Mouse (Mus musculus) limb, embryonic 15.5 days (tissue): ENCODE measurements around the gene Sgsm3. TPM values are rescaled to one million over a fixed set of nuclear protein-coding genes. Genes with fewer than 3 reads are reported as not detected.

Experiments used
- ATAC-seq: fragments of 200-750 bp; cut with Nextera tagmentation; 2 replicates; pipeline ENCODE4 v1.8.0; 2017; ENCODE audit warnings: low read depth, moderate TSS enrichment; ENCODE audit not compliant: insufficient number of reproducible peaks, low FRiP score, low TSS enrichment
- H3K27ac ChIP-seq: fragments of 300-500 bp; sonication (generic); 2 replicates; pipeline ENCODE4 v1.5.1; 2015; ENCODE audit warnings: moderate library complexity, mild to moderate bottlenecking, inconsistent platforms
- H3K27me3 ChIP-seq: fragments of 300-500 bp; sonication (generic); 2 replicates; pipeline ENCODE4 v1.6.1; 2015; ENCODE audit warnings: inconsistent platforms
- H3K36me3 ChIP-seq: fragments of 300-500 bp; sonication (generic); 2 replicates; pipeline ENCODE4 v1.6.1; 2015; ENCODE audit warnings: inconsistent platforms
- H3K4me1 ChIP-seq: fragments of 300-500 bp; sonication (generic); 2 replicates; pipeline ENCODE4 v1.6.1; 2015; ENCODE audit warnings: inconsistent platforms
- H3K4me2 ChIP-seq: fragments of 300-500 bp; sonication (generic); 2 replicates; pipeline ENCODE4 v1.6.1; 2015; ENCODE audit warnings: mild to moderate bottlenecking, inconsistent platforms
- H3K4me3 ChIP-seq: fragments of 300-500 bp; sonication (generic); 2 replicates; pipeline ENCODE4 v1.5.1; 2015; ENCODE audit warnings: mild to moderate bottlenecking, inconsistent platforms
- H3K9ac ChIP-seq: fragments of 300-500 bp; sonication (generic); 2 replicates; pipeline ENCODE4 v1.6.1; 2015; ENCODE audit warnings: inconsistent platforms
- H3K9me3 ChIP-seq: fragments of 300-500 bp; sonication (generic); 2 replicates; pipeline ENCODE4 v1.6.1; 2016; ENCODE audit warnings: inconsistent platforms
- WGBS: fragments of 180-500 bp; shearing (Covaris S2); methylation state at CpG from one replicate; pipeline ENCODE4 v1.1.7; 2015; 5-methylcytosine and 5-hydroxymethylcytosine counted together
- polyA plus RNA-seq: library from polyadenylated mRNA; unstranded; fragments of >200 nt; fragmentation: Nextera tagmentation; extraction: Ambion mirVana; gene quantifications from 2 replicates; pipeline ENCODE4 v1.2.1, GENCODE M21; 2015

Gene Sgsm3
- polyA plus RNA-seq, 1 experiment from 2014 or later, result 26.0 TPM

DNA sequence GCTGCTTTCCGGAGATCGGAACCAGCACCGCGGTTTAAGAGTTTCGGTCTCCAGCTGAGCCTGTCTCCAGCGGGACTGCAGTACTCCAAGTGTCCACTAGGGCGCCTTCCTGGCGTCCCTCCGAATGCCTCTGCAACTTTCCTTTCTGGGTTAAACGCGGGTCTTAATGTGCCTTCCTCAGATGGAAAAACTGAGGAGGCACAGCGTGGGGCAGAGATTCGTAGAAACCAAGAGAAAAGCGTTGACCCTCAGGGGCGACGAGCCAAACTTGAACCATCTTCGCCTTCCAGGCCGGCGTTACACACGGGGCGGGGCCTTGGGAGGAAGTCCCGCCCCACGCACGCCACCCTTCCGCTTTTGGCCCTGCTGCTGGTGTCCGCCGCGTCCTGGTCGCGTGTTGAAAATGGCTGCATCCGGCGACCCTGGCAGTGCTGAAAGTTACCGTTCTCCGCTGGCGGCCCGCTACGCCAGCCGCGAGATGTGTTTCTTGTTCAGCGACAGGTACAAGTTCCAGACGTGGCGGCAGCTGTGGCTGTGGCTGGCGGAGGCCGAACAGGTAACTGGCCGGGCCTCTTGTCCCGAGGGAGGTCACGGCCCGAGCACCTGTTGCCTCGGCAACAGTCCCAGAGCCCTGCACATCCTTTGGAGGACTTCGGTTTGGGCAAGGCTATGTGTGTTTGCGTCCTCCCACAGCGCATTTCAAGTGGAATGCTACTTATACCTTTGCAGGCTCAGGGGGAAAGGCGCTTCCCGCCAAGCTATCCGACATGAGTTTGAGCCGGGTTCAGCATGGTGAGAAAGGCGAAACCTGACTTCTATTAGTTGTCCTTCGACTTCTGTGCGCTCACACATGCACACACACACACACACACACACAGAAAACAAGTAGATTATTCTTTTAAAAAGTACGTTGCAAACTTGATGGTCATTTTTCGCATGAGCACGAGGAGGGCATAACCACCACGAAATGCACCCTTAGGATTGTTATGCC, 29.1 kb upstream of the Sgsm3 start, which contains the start of gene Adsl:
Gene Adsl, plus strand, starts transcription at position 346 of the 991 bp plus-strand sequence.
- Histone ChIP-seq H3K9ac (peak within 1 kb of the TSS; percentile 60), H3K4me1 (peaks cover 9% of the 10 kb centered on the region), H3K4me3 (peak within 1 kb of the TSS; percentile 89), H3K27ac (peak within 1 kb of the TSS; percentile 92), H3K27me3 (no peaks in the 10 kb centered on the region), H3K36me3 (peaks cover 15% of the 10 kb centered on the region), H3K9me3 (no peaks in the 10 kb centered on the region), H3K4me2 (peak within 1 kb of the TSS; percentile 74)
- peak; percentile 87 for ATAC-seq
- WGBS, result under 1% methylated on average over 63 of the region's 63 CpGs

DNA sequence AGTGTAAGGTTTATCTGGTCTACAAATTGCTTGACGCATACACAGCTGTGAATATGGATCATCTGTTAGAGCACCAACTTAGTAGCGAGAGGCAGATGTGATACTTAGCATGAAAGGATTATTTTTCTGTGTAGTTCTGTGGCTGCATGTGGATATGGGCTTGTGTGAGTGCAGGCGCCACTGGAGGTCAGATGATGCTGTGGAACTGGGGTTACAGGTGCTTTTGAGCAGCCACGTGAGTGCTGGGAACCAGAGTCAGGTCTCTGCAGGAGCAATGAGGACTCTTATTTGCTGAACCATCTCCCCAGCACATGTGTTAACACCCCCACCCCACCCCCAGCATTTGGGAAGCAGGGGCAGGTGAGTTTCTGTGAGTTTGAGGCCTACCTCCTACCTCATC, 28.1 kb upstream of the Sgsm3 start:
- H3K4me3 ChIP-seq, result peak overlapping the region; percentile 89
- peak overlapping the region; percentile 74 for H3K4me2 ChIP-seq
- H3K9me3 ChIP-seq, result no peaks in the 10 kb centered on the region
- no peaks in the 10 kb centered on the region for H3K27me3 ChIP-seq
- H3K4me1 ChIP-seq, result peaks cover 9% of the 10 kb centered on the region
- WGBS, result 48% methylated on average over 4 of the region's 4 CpGs
- H3K27ac ChIP-seq, result no peak overlapping the region
- H3K9ac ChIP-seq, result 0 out of 2 replicates have a peak overlapping the region, but pooled peaks have one; percentile 11
- H3K36me3 ChIP-seq, result peaks cover 25% of the 10 kb centered on the region
- no peak for ATAC-seq

DNA sequence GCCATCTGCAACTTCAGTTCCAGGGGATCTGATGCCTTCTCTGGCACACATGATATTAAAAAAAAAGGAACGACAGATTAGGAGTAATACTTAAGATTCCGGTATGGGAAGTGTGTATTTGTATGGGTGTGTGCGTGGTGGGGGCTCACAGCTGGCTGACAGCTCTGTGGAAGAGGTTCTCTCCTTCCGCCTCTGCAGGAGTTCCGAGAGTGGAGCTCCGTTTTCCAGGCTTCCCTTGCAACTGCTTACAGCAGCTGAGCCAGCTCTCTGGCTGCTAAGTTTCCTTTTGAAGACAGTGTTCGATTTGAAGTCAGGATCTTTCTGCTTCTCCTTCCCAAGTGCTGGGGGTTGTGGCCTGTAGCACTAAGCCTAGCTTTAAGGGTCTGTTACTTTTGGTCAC, 27.5 kb upstream of the Sgsm3 start:
- Histone ChIP-seq H3K27ac (no peak overlapping the region), H3K9ac (0 out of 2 replicates have a peak overlapping the region, but pooled peaks have one; percentile 11), H3K4me3 (0 out of 2 replicates have a peak overlapping the region, but pooled peaks have one; percentile 89), H3K27me3 (no peaks in the 10 kb centered on the region), H3K4me2 (peak overlapping the region; percentile 74; the same call in 1 of the 2 replicates), H3K36me3 (peaks cover 31% of the 10 kb centered on the region), H3K9me3 (no peaks in the 10 kb centered on the region), H3K4me1 (peaks cover 9% of the 10 kb centered on the region)
- WGBS, result 92% methylated on average over 7 of the region's 7 CpGs
- no peak for ATAC-seq

DNA sequence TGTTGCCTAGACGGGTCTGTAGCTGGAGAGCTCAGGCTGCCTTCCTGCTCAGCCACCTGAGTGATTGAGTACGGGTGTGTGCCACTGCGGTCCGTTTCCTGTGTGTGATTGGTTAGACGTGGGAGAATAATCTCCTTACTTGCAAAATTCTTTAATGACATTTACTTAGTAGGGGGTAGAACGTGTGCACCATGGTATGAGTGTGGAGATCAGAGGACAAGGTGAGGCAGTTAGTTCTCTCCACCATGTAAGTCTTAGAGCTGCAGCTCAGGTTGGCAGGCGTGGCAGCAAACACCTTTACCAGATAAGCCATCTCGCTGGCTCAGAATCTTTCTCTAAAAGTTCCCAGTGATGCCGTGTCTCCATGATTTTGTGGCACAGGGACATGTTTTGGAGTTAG, 23.6 kb upstream of the Sgsm3 start:
- 89% methylated on average over 9 of the region's 9 CpGs for WGBS
- peaks cover 64% of the 10 kb centered on the region for H3K36me3 ChIP-seq
- no peak overlapping the region for H3K4me3 ChIP-seq
- H3K27ac ChIP-seq, result no peak overlapping the region
- no peaks in the 10 kb centered on the region for H3K9me3 ChIP-seq
- H3K4me1 ChIP-seq, result peaks cover 9% of the 10 kb centered on the region
- H3K27me3 ChIP-seq, result no peaks in the 10 kb centered on the region
- no peak overlapping the region for H3K4me2 ChIP-seq
- no peak overlapping the region for H3K9ac ChIP-seq
- ATAC-seq, result no peak

DNA sequence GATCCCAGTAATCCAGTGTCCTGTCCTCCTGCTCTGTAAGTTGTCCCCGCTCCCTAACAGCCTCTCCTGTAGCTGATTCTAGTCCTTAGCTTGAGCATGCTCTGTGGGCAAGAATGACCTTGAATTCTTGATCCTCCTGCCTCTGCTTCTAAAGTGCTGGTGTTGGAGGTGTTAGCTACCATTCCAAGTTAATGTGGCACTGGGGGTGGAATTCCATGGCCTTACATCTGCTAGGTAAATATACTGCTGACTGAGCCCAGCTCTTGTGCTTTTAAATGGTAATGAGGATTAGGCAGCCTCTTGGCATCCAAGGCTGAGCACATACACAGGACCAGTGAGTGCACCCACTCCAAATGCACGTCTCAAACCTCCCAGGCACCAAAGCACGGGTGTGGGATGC, 22.7 kb upstream of the Sgsm3 start:
- H3K4me2 ChIP-seq, result no peak overlapping the region
- no peak for ATAC-seq
- peaks cover 3% of the 10 kb centered on the region for H3K4me1 ChIP-seq
- no peak overlapping the region for H3K9ac ChIP-seq
- no peaks in the 10 kb centered on the region for H3K27me3 ChIP-seq
- H3K27ac ChIP-seq, result no peak overlapping the region
- no peaks in the 10 kb centered on the region for H3K9me3 ChIP-seq
- WGBS, result 87% methylated on average over 3 of the region's 3 CpGs
- H3K4me3 ChIP-seq, result no peak overlapping the region
- peaks cover 72% of the 10 kb centered on the region for H3K36me3 ChIP-seq

DNA sequence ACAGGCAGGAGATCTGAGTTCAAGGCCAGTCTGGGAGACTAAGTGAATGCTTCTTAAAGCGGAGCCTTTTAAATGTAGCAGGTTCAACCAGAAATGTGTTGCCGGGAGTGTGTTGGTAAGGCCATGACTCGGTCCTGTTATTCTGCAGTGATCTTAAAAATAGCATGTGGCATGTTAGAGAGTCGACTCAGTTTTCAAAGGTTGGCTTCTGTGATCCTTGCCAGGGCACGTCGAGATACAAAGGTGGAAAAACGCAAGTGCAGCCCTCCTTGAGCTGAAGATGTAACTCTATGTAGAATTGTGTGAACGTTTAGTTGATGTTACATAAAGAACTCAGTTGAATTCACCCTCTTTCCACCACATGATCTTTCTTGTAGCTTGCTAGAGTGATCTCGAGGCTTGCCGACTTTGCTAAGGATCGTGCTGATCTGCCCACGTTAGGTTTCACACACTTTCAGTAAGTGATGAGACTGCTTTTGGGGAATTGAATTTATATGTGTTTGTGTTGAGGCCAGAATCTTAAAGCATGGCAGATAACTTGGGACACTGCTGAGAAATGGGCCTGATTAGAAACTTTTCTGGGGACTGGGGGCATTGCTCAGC, 21.6 kb upstream of the Sgsm3 start:
- Histone ChIP-seq H3K4me1 (no peaks in the 10 kb centered on the region), H3K4me2 (no peak overlapping the region), H3K4me3 (no peak overlapping the region), H3K27me3 (no peaks in the 10 kb centered on the region), H3K36me3 (peaks cover 83% of the 10 kb centered on the region), H3K9me3 (no peaks in the 10 kb centered on the region), H3K9ac (no peak overlapping the region), H3K27ac (no peak overlapping the region)
- 92% methylated on average over 12 of the region's 12 CpGs for WGBS
- ATAC-seq, result no peak

DNA sequence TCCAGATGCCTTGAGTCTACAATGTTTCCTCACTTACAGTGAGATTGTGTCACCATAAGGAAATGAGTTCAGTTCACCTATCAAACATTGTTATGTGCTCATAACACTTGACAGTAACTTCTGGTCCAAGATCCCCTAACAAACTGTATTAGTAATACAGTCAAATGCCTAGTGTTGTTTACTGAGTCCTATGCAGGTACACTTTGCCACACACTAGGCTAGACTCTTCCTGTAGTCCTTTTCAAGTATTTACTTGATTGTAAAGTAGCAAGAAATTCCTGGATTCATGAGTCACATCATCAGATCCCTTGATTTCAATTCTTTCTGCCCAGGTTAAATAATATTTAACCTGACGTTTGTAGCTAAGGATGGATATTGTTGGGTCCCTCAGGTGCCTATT, 8.2 kb upstream of the Sgsm3 start:
- H3K9me3 ChIP-seq, result no peaks in the 10 kb centered on the region
- ATAC-seq, result no peak
- 94% methylated on average over 1 of the region's 1 CpGs for WGBS
- H3K4me2 ChIP-seq, result no peak overlapping the region
- no peaks in the 10 kb centered on the region for H3K4me1 ChIP-seq
- peaks cover 60% of the 10 kb centered on the region for H3K36me3 ChIP-seq
- H3K27me3 ChIP-seq, result no peaks in the 10 kb centered on the region
- no peak overlapping the region for H3K27ac ChIP-seq
- H3K9ac ChIP-seq, result no peak overlapping the region
- no peak overlapping the region for H3K4me3 ChIP-seq

DNA sequence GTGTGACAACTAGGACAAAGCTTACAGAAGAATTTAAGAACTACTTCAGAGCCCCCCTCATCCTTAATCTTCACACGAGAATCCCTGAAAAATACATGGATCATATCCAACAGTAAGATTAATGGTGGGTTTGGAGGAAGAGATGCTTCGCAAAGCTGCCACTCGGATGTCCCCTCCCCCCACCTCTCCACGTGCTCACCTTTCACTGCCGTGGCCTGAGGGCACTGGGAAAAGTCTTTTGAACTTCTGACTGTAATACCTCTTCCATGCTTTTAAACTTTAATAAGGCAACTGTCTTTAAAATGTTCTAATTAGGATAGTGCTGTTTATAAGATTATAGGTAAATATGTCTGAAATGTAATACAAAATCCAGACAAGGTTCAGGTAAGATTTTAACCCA, 3.3 kb upstream of the Sgsm3 start:
- 18% methylated on average over 5 of the region's 5 CpGs for WGBS
- no peak for ATAC-seq

DNA sequence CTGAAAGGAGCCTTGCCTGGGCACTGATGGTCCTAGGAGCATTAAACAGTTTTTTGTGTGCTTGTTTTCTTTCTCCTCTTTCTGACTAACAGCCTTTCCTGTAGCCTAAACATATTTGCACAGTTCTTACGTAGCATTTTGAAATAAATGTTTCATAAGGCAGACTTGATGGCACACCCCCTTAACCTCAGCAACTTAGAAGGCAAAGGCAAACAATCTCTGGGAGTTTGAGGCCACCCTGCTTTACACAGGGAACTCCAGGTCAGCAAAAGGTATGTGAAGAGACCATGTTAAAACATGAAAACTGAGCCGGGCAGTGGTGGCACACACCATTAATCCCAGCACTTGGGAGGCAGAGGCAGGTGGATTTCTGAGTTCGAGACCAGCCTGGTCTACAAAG, 1.9 kb upstream of the Sgsm3 start:
- H3K9ac ChIP-seq, result no peak overlapping the region

More for the DNA sequence above, 3.3 kb upstream of the Sgsm3 start:
- Histone ChIP-seq H3K27ac (no peak overlapping the region), H3K36me3 (peaks cover 17% of the 10 kb centered on the region), H3K9me3 (no peaks in the 10 kb centered on the region), H3K4me2 (no peak overlapping the region), H3K9ac (no peak overlapping the region), H3K4me3 (no peak overlapping the region), H3K27me3 (no peaks in the 10 kb centered on the region), H3K4me1 (peaks cover 11% of the 10 kb centered on the region; the same call in 1 of the 2 replicates)

DNA sequence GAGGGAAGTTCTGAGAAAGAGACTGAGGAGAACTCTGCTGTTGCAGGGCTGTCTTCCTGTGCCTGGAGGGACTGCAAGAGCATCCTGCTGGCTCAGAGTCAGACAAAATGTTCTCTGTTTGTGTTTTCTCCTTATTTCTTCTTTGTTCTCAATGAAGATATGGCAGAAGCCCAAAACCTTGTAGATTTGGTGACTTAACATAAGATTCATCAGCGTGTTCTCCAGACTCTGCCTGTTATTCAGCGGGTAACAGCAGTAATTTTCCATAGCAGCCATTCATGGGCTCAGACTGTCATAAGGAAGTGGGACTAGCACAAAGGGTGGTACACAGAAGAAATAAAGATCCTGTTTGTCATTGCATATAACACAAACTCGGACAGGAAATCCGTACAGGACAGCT, 2.0 kb downstream of the Sgsm3 start:
- ATAC-seq, result no peak
- WGBS, result 78% methylated on average over 4 of the region's 4 CpGs
- H3K27ac ChIP-seq, result no peak overlapping the region

More for the DNA sequence above, 1.9 kb upstream of the Sgsm3 start:
- Histone ChIP-seq H3K36me3 (0 out of 2 replicates have a peak, but pooled peaks cover 4% of the 10 kb centered on the region), H3K4me2 (no peak overlapping the region), H3K4me3 (no peak overlapping the region), H3K9me3 (no peaks in the 10 kb centered on the region), H3K27ac (no peak overlapping the region), H3K27me3 (no peaks in the 10 kb centered on the region), H3K4me1 (peaks cover 11% of the 10 kb centered on the region; the same call in 1 of the 2 replicates)
- no peak for ATAC-seq
- WGBS, result 80% methylated on average over 3 of the region's 3 CpGs

DNA sequence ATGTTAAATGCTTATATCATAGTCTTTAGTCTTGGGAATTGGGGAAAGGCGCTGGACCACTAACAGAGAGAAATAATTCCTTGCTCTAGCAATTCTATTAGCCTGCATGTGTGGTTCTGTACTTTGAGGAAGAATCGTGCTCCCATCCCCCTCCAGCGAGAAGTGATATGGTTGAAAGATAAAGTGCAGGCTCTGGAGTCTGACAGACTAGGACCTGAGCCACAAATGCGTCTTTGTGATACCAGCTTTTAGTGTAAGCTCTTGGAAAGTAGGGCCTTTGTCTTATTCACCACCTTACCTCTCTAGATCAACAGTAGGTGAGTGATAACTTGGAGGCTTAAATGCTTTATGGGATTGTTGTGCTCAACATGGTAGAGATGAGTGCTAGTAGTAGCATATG, 3.6 kb downstream of the Sgsm3 start:
- Histone ChIP-seq H3K4me3 (no peak overlapping the region), H3K4me1 (peaks cover 11% of the 10 kb centered on the region; the same call in 1 of the 2 replicates), H3K9me3 (no peaks in the 10 kb centered on the region), H3K27ac (no peak overlapping the region), H3K36me3 (no peaks in the 10 kb centered on the region), H3K9ac (no peak overlapping the region), H3K4me2 (no peak overlapping the region), H3K27me3 (no peaks in the 10 kb centered on the region)
- no peak for ATAC-seq
- 93% methylated on average over 4 of the region's 4 CpGs for WGBS

More for the DNA sequence above, 2.0 kb downstream of the Sgsm3 start:
- Histone ChIP-seq H3K27me3 (no peaks in the 10 kb centered on the region), H3K9ac (no peak overlapping the region), H3K9me3 (no peaks in the 10 kb centered on the region), H3K4me1 (peaks cover 11% of the 10 kb centered on the region; the same call in 1 of the 2 replicates), H3K4me3 (no peak overlapping the region), H3K4me2 (no peak overlapping the region), H3K36me3 (no peaks in the 10 kb centered on the region)

DNA sequence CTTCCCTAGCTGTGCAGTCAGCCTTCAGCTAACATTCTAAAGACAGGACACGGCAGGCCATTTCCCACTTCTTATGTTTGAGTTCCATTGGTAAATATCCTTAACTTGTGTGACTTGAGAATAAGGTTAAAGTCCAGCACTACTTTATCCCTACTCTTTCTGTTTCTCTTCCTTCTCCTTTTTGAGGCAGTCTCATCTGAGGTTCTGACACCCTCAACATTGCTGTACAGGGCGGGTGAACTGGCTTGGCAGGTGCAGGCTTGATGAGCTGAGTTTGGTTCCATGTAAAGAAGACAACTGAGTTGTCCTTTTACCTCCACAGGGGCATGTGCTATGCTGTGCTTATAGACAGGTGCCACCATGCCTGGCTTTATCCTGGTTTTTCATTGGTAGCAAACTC, 5.7 kb downstream of the Sgsm3 start:
- H3K9ac ChIP-seq, result no peak overlapping the region
- no peak overlapping the region for H3K27ac ChIP-seq
- no peak overlapping the region for H3K4me3 ChIP-seq
- H3K4me2 ChIP-seq, result no peak overlapping the region
- 84% methylated on average over 2 of the region's 2 CpGs for WGBS
- H3K36me3 ChIP-seq, result no peaks in the 10 kb centered on the region
- no peak for ATAC-seq
- H3K4me1 ChIP-seq, result peaks cover 5% of the 10 kb centered on the region; the same call in 1 of the 2 replicates
- no peaks in the 10 kb centered on the region for H3K27me3 ChIP-seq
- no peaks in the 10 kb centered on the region for H3K9me3 ChIP-seq
